Mouse (Mus musculus): ENCODE measurements around the gene Tiprl. TPM values are rescaled to one million over a fixed set of nuclear protein-coding genes. Genes with fewer than 3 reads are reported as not detected.
A peak's percentile ranks its signal among the peaks of the same experiment; 100 is the strongest.

Tiprl gene
- polyA plus RNA-seq, 1 experiment = 34.7 TPM

GRCm38 (mm10) chr1:165197875-165198274 lies 38.9 kb downstream of the Tiprl start:
- no peak overlapping the region for H3K4me3 ChIP-seq (ENCODE audit: control insufficient read depth, insufficient read depth, low read length)
- WGBS = 19% methylated on average over 3 of the region's 3 CpGs
- H3K36me3 ChIP-seq (ENCODE audit: control insufficient read depth, insufficient read depth, low read length) = no peaks in the 10 kb centered on the region
- TF ChIP-seq CTCF (IDR thresholded peaks at IDR 0.05; ENCODE audit: borderline replicate concordance, control insufficient read depth, extremely low read depth, insufficient read depth, low read length, poor library complexity) (no peak), POLR2A (IDR thresholded peaks at IDR 0.05; ENCODE audit: control insufficient read depth, extremely low read depth, insufficient read depth, low read length, poor library complexity) (no peak)
- H3K4me1 ChIP-seq (replicated peaks; ENCODE audit: control insufficient read depth, insufficient read depth, low read length) = peaks cover 2% of the 10 kb centered on the region; the same call in 1 of the 2 replicates
- H3K27ac ChIP-seq (ENCODE audit: control insufficient read depth, insufficient read depth, low read length) = no peak overlapping the region
- no peaks in the 10 kb centered on the region for H3K27me3 ChIP-seq (ENCODE audit: control insufficient read depth, insufficient read depth, low read length)
- no peak for DNase-seq

DNA sequence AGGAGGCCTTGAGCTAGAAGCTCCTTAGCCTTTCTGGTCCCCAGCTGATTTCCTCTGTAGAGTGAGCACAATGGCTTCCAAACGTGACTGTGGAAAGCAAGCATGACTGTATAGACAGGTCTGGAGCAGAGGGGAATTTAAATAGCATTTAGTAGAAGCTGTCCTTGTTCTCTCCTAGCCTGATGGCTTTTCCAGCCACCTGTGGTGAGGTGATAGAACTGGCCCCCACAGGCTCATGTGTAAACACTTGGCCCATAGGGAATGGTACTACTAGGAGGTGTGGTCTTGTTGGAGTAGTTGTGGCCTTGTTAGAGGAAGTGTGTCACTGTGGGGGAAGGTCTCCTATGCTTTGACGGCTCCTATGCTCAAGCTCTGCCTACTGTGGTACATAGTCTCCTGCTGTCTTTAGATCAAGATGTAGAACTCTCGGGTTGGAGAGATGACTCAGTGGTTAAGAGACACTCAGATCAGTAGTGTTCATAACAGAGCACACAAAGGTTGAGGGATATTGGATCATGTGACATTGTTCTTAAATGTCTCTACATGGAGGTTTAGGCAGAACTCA lies 41.3 kb downstream of the Tiprl start:
- no peak for TF ChIP-seq CTCF (IDR thresholded peaks at IDR 0.05; ENCODE audit: borderline replicate concordance, control insufficient read depth, extremely low read depth, insufficient read depth, low read length, poor library complexity)
- no peak for TF ChIP-seq POLR2A (IDR thresholded peaks at IDR 0.05; ENCODE audit: control insufficient read depth, extremely low read depth, insufficient read depth, low read length, poor library complexity)
- no peaks in the 10 kb centered on the region for H3K36me3 ChIP-seq (ENCODE audit: control insufficient read depth, insufficient read depth, low read length)
- H3K4me1 ChIP-seq (replicated peaks; ENCODE audit: control insufficient read depth, insufficient read depth, low read length) = peaks cover 9% of the 10 kb centered on the region
- DNase-seq = no peak
- no peak overlapping the region for H3K4me3 ChIP-seq (ENCODE audit: control insufficient read depth, insufficient read depth, low read length)
- no peak overlapping the region for H3K27ac ChIP-seq (ENCODE audit: control insufficient read depth, insufficient read depth, low read length)
- no peaks in the 10 kb centered on the region for H3K27me3 ChIP-seq (ENCODE audit: control insufficient read depth, insufficient read depth, low read length)
- 56% methylated on average over 3 of the region's 3 CpGs for WGBS

GRCm38 (mm10) chr1:165194662-165195013 lies 42.2 kb downstream of the Tiprl start:
- DNase-seq = no peak
- Histone ChIP-seq H3K4me3 (ENCODE audit: control insufficient read depth, insufficient read depth, low read length) (peak overlapping the region; percentile 97), H3K27ac (ENCODE audit: control insufficient read depth, insufficient read depth, low read length) (peak overlapping the region; percentile 50; the same call in 1 of the 2 replicates), H3K36me3 (ENCODE audit: control insufficient read depth, insufficient read depth, low read length) (no peaks in the 10 kb centered on the region), H3K27me3 (ENCODE audit: control insufficient read depth, insufficient read depth, low read length) (no peaks in the 10 kb centered on the region), H3K4me1 (replicated peaks; ENCODE audit: control insufficient read depth, insufficient read depth, low read length) (peaks cover 15% of the 10 kb centered on the region)
- TF ChIP-seq POLR2A (IDR thresholded peaks at IDR 0.05; ENCODE audit: control insufficient read depth, extremely low read depth, insufficient read depth, low read length, poor library complexity) (no peak), CTCF (IDR thresholded peaks at IDR 0.05; ENCODE audit: borderline replicate concordance, control insufficient read depth, extremely low read depth, insufficient read depth, low read length, poor library complexity) (no peak)
- WGBS = 7% methylated on average over 5 of the region's 5 CpGs

GRCm38 (mm10) chr1:165193880-165194661 lies 42.7 kb downstream of the Tiprl start, which contains the start of gene Sft2d2:
TSS of gene Sft2d2 (minus strand) at chr1:165194438.
- H3K4me1 ChIP-seq (replicated peaks; ENCODE audit: control insufficient read depth, insufficient read depth, low read length) = peaks cover 20% of the 10 kb centered on the region
- no peaks in the 10 kb centered on the region for H3K36me3 ChIP-seq (ENCODE audit: control insufficient read depth, insufficient read depth, low read length)
- no peaks in the 10 kb centered on the region for H3K27me3 ChIP-seq (ENCODE audit: control insufficient read depth, insufficient read depth, low read length)
- peak within 1 kb of the TSS; percentile 66 for H3K27ac ChIP-seq (ENCODE audit: control insufficient read depth, insufficient read depth, low read length)
- under 1% methylated on average over 69 of the region's 69 CpGs for WGBS
- TF ChIP-seq POLR2A (IDR thresholded peaks at IDR 0.05; ENCODE audit: control insufficient read depth, extremely low read depth, insufficient read depth, low read length, poor library complexity) (peak; percentile 84), CTCF (IDR thresholded peaks at IDR 0.05; ENCODE audit: borderline replicate concordance, control insufficient read depth, extremely low read depth, insufficient read depth, low read length, poor library complexity) (peak; percentile 52; the same call in 1 of the 2 replicates)
- DNase-seq = peak; percentile 98
- H3K4me3 ChIP-seq (ENCODE audit: control insufficient read depth, insufficient read depth, low read length) = peak within 1 kb of the TSS; percentile 97

DNA sequence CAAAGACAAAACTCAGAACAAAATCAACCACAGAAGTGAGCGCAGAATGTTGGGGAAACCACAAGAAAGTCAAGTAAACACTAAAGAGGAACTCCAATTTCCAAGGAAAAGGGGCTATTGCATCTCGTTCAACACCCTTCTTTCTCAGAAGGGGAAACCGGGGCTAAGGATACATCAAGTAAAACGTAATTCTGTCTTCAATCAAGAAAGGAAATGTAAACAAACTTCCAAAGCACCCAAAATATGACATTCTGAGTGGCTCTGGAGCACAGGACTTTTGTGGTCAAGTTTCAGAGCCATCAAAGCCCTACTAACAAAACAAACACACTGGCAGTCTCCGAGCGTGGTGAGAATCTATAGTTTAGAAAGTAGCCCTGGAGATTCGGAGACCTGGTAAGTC lies 43.4 kb downstream of the Tiprl start:
- WGBS = under 1% methylated on average over 7 of the region's 7 CpGs

GRCm38 (mm10) chr1:165192714-165193264 lies 44.0 kb downstream of the Tiprl start:
- no peak for DNase-seq
- Histone ChIP-seq H3K27ac (ENCODE audit: control insufficient read depth, insufficient read depth, low read length) (peak overlapping the region; percentile 35; the same call in 1 of the 2 replicates), H3K27me3 (ENCODE audit: control insufficient read depth, insufficient read depth, low read length) (no peaks in the 10 kb centered on the region), H3K4me3 (ENCODE audit: control insufficient read depth, insufficient read depth, low read length) (peak overlapping the region; percentile 5; the same call in 1 of the 2 replicates), H3K36me3 (ENCODE audit: control insufficient read depth, insufficient read depth, low read length) (peaks cover 4% of the 10 kb centered on the region; the same call in 1 of the 2 replicates), H3K4me1 (replicated peaks; ENCODE audit: control insufficient read depth, insufficient read depth, low read length) (peaks cover 31% of the 10 kb centered on the region)
- 14% methylated on average over 10 of the region's 10 CpGs for WGBS
- no peak for TF ChIP-seq CTCF (IDR thresholded peaks at IDR 0.05; ENCODE audit: borderline replicate concordance, control insufficient read depth, extremely low read depth, insufficient read depth, low read length, poor library complexity)
- TF ChIP-seq POLR2A (IDR thresholded peaks at IDR 0.05; ENCODE audit: control insufficient read depth, extremely low read depth, insufficient read depth, low read length, poor library complexity) = no peak

More for the DNA sequence above, 43.4 kb downstream of the Tiprl start:
- H3K27ac ChIP-seq (ENCODE audit: control insufficient read depth, insufficient read depth, low read length) = peak overlapping the region; percentile 66
- H3K27me3 ChIP-seq (ENCODE audit: control insufficient read depth, insufficient read depth, low read length) = no peaks in the 10 kb centered on the region
- H3K4me3 ChIP-seq (ENCODE audit: control insufficient read depth, insufficient read depth, low read length) = peak overlapping the region; percentile 97
- no peak for TF ChIP-seq POLR2A (IDR thresholded peaks at IDR 0.05; ENCODE audit: control insufficient read depth, extremely low read depth, insufficient read depth, low read length, poor library complexity)
- no peak for TF ChIP-seq CTCF (IDR thresholded peaks at IDR 0.05; ENCODE audit: borderline replicate concordance, control insufficient read depth, extremely low read depth, insufficient read depth, low read length, poor library complexity)
- H3K4me1 ChIP-seq (replicated peaks; ENCODE audit: control insufficient read depth, insufficient read depth, low read length) = peaks cover 26% of the 10 kb centered on the region
- DNase-seq = no peak
- H3K36me3 ChIP-seq (ENCODE audit: control insufficient read depth, insufficient read depth, low read length) = no peaks in the 10 kb centered on the region
